Mouse (Mus musculus) retina, postnatal 7 days (tissue): ENCODE measurements at regions not wholly inside any gene's neighbourhood (a gene's known extent, or its start where the extent isn't known, plus 50 kb on each side); places are given as distances from the start of the nearest gene placed in this dataset.
"Not testable (repeated sequence)": the region's sequence is repeated elsewhere in the genome, so short reads cannot be mapped to it uniquely, and the experiment has no call there.

Source experiments
- DNase-seq: peaks from one replicate; pipeline ENCODE4 v3.0.0-alpha.2; 2012; ENCODE audit warnings: low read depth, low spot score

DNA sequence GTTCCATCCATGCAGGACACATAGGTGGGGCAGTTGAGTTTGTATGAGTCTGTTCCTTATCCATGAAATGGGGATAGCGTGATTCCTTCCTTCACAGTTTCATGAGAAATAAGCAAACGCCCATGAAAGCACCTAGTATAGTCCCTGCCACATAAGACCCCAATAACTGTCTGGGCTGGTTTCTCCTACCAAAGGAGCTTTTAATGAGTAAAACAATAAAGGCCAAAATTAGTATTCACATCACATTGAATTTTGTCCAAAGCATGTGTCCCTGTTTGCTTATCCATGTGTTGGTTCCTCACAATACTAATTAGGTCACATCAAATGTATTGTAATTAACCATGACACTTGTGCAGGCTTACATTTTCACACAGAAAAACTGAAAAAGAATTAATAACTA lies 221.3 kb downstream of the Prdm13 start:
- no peak for DNase-seq

DNA sequence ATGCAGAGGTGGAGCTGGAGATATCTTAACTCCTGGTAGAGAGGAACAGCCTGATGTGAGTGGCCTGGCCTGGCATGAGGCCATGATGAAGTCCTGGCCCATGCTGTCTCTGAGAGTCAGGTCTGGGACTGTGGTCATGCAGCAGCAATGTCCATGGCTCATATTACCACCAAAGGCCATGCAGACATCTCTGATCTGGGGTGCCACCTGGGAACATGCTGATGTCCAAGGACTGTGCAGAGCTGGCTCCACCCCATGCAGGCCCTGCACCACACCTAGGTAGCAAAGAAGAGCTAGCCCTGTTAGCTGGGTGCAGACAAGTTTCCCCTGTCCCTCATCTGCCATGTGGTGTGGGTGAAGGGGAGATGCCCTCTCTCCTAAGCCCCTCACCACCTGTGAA lies 244.5 kb downstream of the Prdm13 start:
- no peak for DNase-seq

DNA sequence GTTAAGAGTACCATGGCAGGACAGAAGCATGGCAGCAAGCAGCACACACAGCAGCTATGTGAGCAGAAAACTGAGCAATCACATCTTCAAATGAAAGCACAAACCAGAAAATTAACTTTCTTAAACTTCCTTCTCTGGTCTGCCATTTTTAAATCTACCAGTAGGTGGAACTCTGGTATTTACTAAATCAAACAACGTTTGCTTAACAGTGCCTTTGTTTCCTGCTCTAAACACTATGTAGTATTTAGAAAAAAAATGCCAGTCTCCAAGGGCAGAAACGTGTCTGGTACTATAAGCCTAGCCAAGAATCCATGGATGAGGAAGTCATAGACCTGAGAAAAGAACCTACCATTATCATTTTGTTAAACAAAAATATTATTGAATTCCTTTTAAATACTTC lies 249.1 kb downstream of the Prdm13 start:
- peak; percentile 1 for DNase-seq

GRCm38 (mm10) chr4:21407850-21408249 lies 277.9 kb downstream of the Prdm13 start:
- peak; percentile 14 for DNase-seq

DNA sequence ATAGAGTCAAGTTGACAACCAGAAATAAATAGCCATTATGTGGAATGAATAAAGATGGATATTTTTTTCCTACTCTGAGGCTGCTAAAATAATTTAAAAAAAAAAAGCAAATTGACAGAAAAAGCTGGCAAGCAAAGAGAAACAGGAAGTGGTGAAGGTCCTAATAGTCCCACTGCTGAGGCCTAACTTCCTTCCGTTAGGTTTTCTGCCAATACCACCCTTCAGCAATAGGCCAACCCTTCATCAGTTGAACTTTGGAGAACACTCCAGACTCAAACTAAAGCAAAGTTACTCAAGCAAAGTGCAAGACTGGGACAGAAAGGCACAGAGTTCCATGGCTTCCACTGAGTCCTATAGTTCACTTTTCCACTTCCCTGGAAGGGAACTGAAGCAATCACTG lies 316.4 kb downstream of the Prdm13 start:
- no peak for DNase-seq

DNA sequence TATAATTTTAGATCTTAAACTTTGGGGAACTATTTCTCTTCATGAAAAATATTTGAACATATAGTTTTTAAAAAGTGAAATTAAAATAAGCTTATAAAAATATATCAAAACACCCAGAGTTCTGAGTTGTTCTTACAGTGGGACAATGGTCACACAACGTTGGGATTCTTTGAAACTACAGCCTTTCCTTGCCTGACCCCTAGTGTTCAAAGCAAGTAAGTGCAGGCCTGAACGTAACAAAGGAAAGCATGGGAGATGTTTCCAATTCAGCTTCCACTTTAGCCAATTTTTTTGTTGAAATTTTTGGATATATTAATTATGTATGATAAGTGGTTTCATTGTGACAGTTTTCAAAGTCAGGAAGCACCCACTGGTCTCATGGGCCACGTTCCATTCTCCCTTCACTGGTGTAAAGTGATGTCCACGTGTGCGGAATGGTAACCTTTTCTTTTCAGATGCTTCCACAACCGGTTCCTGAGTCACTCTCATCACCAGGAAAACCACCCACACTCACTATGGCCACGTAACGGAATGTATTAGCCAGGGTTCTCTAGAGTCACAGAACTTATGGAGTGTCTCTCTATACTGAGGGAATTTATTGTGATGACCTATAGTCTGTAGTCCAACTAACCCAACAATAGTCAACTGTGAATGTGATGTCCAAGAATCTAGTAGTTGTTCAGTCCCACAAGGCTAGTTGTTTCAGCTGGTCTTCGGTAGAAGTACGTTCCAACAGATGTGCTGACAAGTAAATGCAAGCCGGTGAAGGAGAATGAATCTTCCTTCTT lies 317.3 kb downstream of the Prdm13 start:
- DNase-seq = peak; percentile 21

DNA sequence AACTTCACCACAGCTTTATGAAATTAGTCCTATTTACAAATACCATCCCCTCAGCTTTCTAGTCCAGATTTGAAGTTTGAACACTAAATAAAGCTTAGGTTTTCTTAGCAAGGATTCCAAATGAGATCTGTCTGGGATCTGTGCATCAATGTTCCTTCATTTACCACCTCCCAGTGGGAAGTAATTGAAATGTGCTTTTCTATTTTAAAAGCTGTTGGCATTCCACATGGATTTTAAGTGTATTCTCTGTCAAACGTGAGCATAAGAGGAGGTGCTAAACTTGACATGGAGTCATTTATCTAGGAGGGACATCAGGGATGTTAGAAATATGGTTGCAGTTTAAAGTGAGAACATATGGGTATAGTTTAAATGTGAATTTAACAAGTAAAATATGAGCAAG lies 364.0 kb downstream of the Prdm13 start:
- DNase-seq = no peak

DNA sequence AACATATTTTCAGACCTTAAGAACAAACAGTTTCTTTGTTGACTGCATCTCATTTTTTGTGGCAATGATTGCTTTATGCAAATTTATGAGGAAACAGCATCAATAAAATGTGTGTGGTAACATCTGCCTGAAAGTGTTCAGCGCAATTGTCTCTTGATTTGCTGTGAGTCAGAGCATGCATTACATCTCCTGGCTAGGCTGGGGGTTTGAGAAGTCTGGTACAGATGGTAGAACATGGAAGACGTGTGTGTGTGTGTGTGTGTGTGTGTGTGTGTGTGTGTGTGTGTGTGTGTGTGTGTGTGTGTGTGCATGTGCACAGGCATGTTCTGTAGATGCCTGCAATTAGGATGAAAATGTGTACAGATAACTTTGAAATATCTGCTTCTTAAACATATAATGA lies 376.5 kb downstream of the Prdm13 start:
- not testable (repeated sequence) for DNase-seq

GRCm38 (mm10) chr4:21307476-21308011 lies 378.2 kb downstream of the Prdm13 start:
- DNase-seq = no peak

GRCm38 (mm10) chr4:21300141-21300540 lies 385.6 kb downstream of the Prdm13 start:
- DNase-seq = no peak

DNA sequence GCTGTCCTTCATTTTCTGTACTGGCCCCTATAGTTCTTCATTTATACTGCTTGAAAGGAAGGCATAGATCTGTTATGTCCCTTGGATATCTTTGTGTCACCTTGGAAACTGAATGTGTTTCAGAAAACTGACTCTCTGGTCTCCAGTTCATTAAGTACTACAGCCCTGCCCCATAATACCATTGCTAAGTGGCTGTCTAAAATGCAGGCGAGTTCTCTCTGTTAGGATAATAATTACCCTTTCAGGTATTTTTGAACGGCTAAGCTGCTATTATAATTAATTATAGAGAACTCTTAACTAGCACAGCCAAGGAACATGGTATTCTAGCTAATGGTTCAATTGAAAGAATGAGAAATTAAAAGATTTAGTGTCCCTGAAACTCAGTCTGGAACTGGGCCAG lies 418.5 kb downstream of the Prdm13 start:
- no peak for DNase-seq

- no peak for DNase-seq
Observed at GRCm38 (mm10) chr4:21266886-21267285, 418.9 kb downstream of the Prdm13 start.

DNA sequence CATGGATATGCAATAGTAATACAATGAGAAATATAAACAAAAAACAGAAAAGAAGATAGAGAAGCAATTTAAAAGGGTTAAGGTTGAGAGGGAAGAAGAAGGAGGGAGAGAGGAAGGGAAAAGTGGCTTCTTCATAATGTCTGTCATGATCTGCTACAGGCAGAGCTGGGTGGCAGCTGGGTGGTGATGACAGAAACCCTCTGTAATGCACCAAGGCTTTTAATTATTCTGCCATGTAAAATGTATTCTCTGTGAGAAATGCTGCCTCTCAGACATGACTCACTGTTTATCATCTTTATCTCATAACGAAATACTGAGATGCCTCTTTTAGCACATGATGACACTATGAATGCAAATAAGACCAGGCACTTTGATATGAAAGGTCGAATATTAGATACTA lies 435.4 kb downstream of the Prdm13 start:
- no peak for DNase-seq

DNA sequence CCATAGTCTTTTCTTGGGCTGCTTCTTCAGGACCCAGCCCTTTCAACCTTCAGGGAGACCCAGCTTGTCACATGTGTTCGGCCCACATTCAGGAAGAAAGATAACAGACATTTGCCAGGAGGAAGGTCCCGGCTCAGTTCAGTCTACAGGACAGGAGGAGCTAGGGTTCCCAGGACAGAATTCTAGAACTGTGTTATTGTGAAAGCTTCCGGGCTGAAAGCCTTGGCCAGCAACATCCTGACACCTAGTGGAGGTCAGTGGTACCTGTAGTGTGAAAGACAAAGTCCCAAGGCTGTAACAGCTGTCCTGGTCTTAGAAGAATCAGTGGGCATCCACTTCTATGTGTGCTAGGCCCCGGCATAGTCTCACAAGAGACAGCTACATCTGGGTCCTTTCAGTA lies 463.1 kb downstream of the Prdm13 start:
- peak; percentile 3 for DNase-seq

DNA sequence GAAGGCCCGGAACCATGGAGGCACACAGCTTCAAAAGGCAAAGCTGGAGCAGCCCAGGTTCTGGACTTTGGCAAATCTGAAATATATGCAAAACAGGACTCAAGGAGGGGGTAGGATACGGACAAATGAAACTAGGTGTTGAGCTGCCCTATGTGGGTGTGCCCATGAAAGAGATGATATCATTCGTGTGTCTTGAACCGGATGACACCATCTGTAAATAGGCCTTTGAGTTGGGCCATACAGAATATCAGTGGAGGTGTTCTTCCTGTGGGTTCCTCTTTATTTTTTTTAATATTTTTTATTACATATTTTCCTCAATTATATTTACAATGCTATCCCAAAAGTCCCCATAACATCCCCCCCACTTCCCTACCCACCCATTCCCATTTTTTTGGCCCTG lies 478.1 kb downstream of the Prdm13 start:
- DNase-seq = no peak

GRCm38 (mm10) chr4:21195620-21196019 lies 490.1 kb downstream of the Prdm13 start:
- no peak for DNase-seq

DNA sequence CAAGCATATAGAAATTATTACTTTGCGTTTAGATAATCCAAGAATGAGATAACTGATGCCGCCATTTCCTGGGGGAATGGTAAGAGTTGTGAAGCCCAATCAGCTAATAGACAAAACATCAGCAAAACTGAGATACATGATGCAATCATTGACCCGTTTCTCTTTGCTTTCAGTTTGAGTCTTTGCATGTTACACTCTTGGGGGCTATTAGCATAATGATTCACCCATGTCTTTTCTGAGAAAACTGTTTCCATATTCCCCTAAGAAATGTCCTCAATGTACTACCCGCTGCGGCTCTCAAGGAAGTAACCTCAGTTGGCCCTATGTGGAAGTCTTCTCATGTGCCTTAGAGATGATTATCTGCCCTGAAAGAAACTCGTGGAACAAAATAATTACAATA lies 512.0 kb downstream of the Prdm13 start:
- DNase-seq = no peak

- DNase-seq = no peak
Observed at GRCm38 (mm10) chr4:21173019-21173418, 512.7 kb downstream of the Prdm13 start.

DNA sequence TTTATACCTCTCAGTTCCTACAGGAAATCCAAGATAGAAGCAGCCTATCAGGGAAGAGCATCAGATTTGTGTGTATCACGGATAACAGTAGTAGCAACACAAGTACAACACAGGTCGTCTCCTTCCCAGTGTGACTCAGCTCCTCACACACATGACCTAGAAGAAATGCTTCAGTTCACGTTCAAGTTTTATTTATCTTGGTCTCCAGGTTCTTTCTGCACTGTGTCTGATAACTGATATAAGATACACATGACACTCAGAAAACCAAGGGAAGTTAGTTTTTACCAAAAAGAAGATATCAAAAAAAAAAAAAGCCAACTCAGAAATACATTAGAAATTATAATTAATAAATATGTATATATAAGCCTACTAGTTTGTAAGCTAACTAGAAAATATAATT lies 515.0 kb downstream of the Prdm13 start:
- DNase-seq = no peak

- no peak for DNase-seq
Observed at GRCm38 (mm10) chr4:21162124-21162523, 523.6 kb downstream of the Prdm13 start.

GRCm38 (mm10) chr4:21125892-21126291 lies 559.9 kb downstream of the Prdm13 start:
- no peak for DNase-seq

DNA sequence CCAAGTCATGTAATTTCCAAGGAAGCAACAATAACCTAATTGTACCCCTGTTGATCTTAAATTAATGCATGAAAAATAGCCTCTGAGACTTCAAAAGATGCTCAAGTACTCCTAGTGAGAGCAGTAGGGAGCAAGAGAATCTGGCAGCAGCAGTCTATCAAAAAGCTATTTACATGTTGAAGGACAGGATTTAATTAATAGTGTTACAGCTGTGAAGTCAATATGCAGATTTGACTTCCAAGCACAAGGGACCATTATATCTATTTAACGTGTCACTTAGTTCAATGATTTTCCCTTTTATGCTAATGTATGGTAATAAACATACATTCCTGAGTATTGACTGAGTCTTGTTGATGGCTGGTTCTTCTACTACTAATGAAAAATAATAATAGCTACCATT lies 590.0 kb downstream of the Prdm13 start:
- DNase-seq = no peak

- DNase-seq = no peak
Observed at GRCm38 (mm10) chr4:21070198-21070785, 615.5 kb downstream of the Prdm13 start.
